Mouse (Mus musculus) G1E (cell line): Measurements from ENCODE around the gene Sapcd1.

Experiments used
- CTCF ChIP-seq: IDR thresholded peaks from 2 replicates; pipeline ENCODE4 v1.5.1; 2012; ENCODE audit warnings: low read depth, low read length, inconsistent platforms, mixed read lengths
- GATA1 ChIP-seq: IDR thresholded peaks from 2 replicates; pipeline ENCODE4 v1.6.1; 2012; ENCODE audit warnings: borderline replicate concordance, low read length, inconsistent platforms, mixed read lengths
- GATA2 ChIP-seq: IDR thresholded peaks from 2 replicates; pipeline ENCODE4 v1.6.1; 2012; ENCODE audit warnings: low read depth, low read length, inconsistent platforms, borderline replicate concordance
- POLR2AphosphoS5 ChIP-seq: IDR thresholded peaks from 2 replicates; pipeline ENCODE4 v1.6.1; 2012; ENCODE audit warnings: low read depth, low read length, inconsistent platforms; ENCODE audit not compliant: insufficient replicate concordance
- TAL1 ChIP-seq: conservative IDR thresholded peaks from 2 replicates; pipeline ENCODE4 v1.6.1; 2012; ENCODE audit warnings: low read depth, low read length, inconsistent platforms, mixed read lengths

DNA sequence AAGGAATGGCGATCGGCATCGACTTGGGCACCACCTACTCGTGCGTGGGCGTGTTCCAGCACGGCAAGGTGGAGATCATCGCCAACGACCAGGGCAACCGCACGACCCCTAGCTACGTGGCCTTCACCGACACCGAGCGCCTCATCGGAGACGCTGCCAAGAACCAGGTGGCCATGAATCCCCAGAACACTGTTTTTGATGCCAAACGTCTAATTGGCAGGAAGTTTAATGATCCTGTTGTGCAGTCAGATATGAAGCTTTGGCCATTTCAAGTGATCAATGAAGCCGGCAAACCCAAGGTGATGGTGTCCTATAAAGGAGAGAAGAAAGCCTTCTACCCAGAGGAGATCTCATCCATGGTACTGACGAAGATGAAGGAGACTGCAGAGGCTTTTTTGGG is 50.8 kb downstream of the Sapcd1 start:
- TF ChIP-seq CTCF: no peak
- no peak for TF ChIP-seq POLR2AphosphoS5
- no peak for TF ChIP-seq TAL1
- no peak for TF ChIP-seq GATA1
- TF ChIP-seq GATA2: no peak
